In the genomic region with DNA sequence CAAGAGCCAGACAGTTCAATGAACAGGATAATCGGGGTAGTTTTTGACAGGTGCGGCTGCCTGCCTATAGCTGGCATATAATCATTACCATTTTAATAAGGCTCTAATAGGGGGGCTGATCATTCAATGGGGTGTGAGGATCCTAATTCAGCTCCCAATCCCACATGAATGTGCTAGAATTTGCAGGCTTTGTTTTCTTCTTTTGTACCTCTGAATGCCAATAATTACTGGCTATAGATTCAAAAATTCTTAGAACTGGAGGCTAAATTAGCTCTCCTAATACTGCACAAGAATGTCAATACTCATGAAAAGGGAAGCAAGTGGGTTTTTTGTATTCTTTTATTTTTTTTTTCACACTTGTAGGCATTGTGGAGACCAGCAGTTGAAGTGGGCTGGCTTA, we compare ENCODE assay signal across 23 mouse cellular contexts.
"Had no signal": no experiment of that assay in that cellular context is flagged by ENCODE, and none has a peak within 500 bp of the region (broad histone marks: within the 10 kb centered on the region; RNA-seq: fewer than 3 reads in every experiment).

No protein-coding gene starts in this region.

- DNase-seq: kidney, postnatal 10 days; kidney, postnatal 36 days; left cerebral cortex, postnatal 4 days; lung, adult 18-20 months; lung, postnatal 10 days; lung, postnatal 36 days; right cerebral cortex, adult 18-20 months; right cerebral cortex, postnatal 25 days; spleen, adult 18-20 months; thymus, postnatal 25 days had no signal

- H3K27me3 ChIP-seq: kidney, embryonic 15.5 days; limb, embryonic 12.5 days; limb, embryonic 15.5 days; liver, embryonic 12.5 days; liver, embryonic 15.5 days; lung, embryonic 15.5 days; megakaryocyte, embryonic 14.5 days; midbrain, embryonic 13.5 days; neural tube, embryonic 13.5 days; stomach, embryonic 15.5 days had no signal

- H3K36me3 ChIP-seq: kidney, embryonic 15.5 days; limb, embryonic 12.5 days; limb, embryonic 15.5 days; liver, embryonic 12.5 days; liver, embryonic 15.5 days; lung, embryonic 15.5 days; midbrain, embryonic 10.5 days; midbrain, embryonic 13.5 days; neural tube, embryonic 13.5 days; stomach, embryonic 15.5 days had no signal

- ATAC-seq: liver, embryonic 12.5 days; midbrain, embryonic 13.5 days; midbrain, embryonic 16.5 days had no signal

- H3K9me3 ChIP-seq: kidney, embryonic 15.5 days; limb, embryonic 12.5 days; limb, embryonic 15.5 days; liver, embryonic 12.5 days; liver, embryonic 15.5 days; lung, embryonic 15.5 days; midbrain, embryonic 10.5 days; midbrain, embryonic 13.5 days; neural tube, embryonic 13.5 days; stomach, embryonic 15.5 days had no signal

- H3K27ac ChIP-seq: kidney, embryonic 15.5 days; limb, embryonic 12.5 days; limb, embryonic 15.5 days; liver, embryonic 12.5 days; liver, embryonic 15.5 days; lung, embryonic 15.5 days; midbrain, embryonic 10.5 days; midbrain, embryonic 13.5 days; neural tube, embryonic 13.5 days; stomach, embryonic 15.5 days had no signal

- H3K4me1 ChIP-seq: kidney, embryonic 15.5 days; limb, embryonic 12.5 days; limb, embryonic 15.5 days; liver, embryonic 12.5 days; liver, embryonic 15.5 days; lung, embryonic 15.5 days; megakaryocyte, embryonic 14.5 days; neural tube, embryonic 13.5 days; stomach, embryonic 15.5 days had no signal

- H3K9ac ChIP-seq: kidney, embryonic 15.5 days; limb, embryonic 12.5 days; limb, embryonic 15.5 days; liver, embryonic 12.5 days; liver, embryonic 15.5 days; lung, embryonic 15.5 days; midbrain, embryonic 13.5 days; neural tube, embryonic 13.5 days; stomach, embryonic 15.5 days had no signal

- H3K4me2 ChIP-seq: kidney, embryonic 15.5 days; limb, embryonic 12.5 days; limb, embryonic 15.5 days; liver, embryonic 12.5 days; liver, embryonic 15.5 days; lung, embryonic 15.5 days; midbrain, embryonic 13.5 days; neural tube, embryonic 13.5 days; stomach, embryonic 15.5 days had no signal

- H3K4me3 ChIP-seq: kidney, embryonic 15.5 days; limb, embryonic 12.5 days; limb, embryonic 15.5 days; liver, embryonic 12.5 days; liver, embryonic 15.5 days; lung, embryonic 15.5 days; megakaryocyte, embryonic 14.5 days; midbrain, embryonic 10.5 days; midbrain, embryonic 13.5 days; myocyte; neural tube, embryonic 13.5 days; stomach, embryonic 15.5 days had no signal
